Mouse (Mus musculus): ENCODE measurements at regions not wholly inside any gene's neighbourhood (a gene's known extent, or its start where the extent isn't known, plus 50 kb on each side); places are given as distances from the start of the nearest gene placed in this dataset.

DNA sequence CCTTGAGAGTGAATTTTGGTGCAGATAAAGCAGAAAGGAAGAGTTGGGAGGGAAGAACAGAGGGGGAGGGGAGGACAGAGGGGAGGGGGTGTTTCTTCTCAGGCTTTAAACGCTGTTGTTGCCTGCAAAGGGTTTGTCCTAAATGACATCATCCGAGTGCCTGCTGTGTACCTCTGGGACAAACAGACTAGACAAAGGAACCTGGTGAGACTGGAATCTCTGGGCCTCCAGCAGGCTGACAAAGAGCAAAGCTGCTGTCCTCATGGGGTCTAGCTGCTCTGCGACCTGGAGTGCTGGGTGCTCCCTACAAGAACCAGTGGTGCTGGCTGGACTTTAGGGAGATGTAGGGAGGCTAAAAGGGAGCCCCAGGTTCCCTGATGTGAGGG lies 115.4 kb downstream of the Bcl2l11 start:
- TF ChIP-seq CTCF (IDR thresholded peaks at IDR 0.05; ENCODE audit: extremely low read depth, insufficient read length, insufficient replicate concordance, low read depth, low read length) (no peak), POLR2A (IDR thresholded peaks at IDR 0.05; ENCODE audit: low read depth, low read length) (no peak)

Measured in small intestine, adult 2 months (tissue).